In genomic region chr7:137262330-137262729, GRCm38 (mm10) we compare ENCODE assay signal across 22 mouse cellular contexts. TPM values are rescaled to one million over a fixed set of nuclear protein-coding genes. Genes with fewer than 3 reads are reported as not detected.
DNase-seq lines count a peak whose midpoint lies in the region; ATAC-seq lines count a peak whose summit lies in the region.
"Had no signal": no experiment of that assay in that cellular context is flagged by ENCODE, and none has a peak within 500 bp of the region (broad histone marks: within the 10 kb centered on the region; RNA-seq: fewer than 3 reads in every experiment).

No protein-coding gene starts in this region.

- no peaks in the 10 kb centered on the region for H3K36me3 ChIP-seq in hindbrain, embryonic 13.5 days
- no peaks in the 10 kb centered on the region for H3K36me3 ChIP-seq in hindbrain, embryonic 16.5 days (ENCODE audit: control insufficient read depth, insufficient read depth, low read length)
- no peaks in the 10 kb centered on the region for H3K36me3 ChIP-seq in kidney, embryonic 14.5 days (ENCODE audit: control insufficient read depth, insufficient read depth, low read length)
- H3K36me3 ChIP-seq in neural tube, embryonic 15.5 days, result no peaks in the 10 kb centered on the region
- H3K36me3 ChIP-seq: embryonic facial prominence, embryonic 13.5 days; embryonic facial prominence, embryonic 15.5 days; forebrain, embryonic 10.5 days; forebrain, embryonic 12.5 days had no signal

- no peaks in the 10 kb centered on the region for H3K9me3 ChIP-seq in hindbrain, embryonic 13.5 days
- H3K9me3 ChIP-seq in hindbrain, embryonic 16.5 days (ENCODE audit: control insufficient read depth, low read length), result no peaks in the 10 kb centered on the region
- no peaks in the 10 kb centered on the region for H3K9me3 ChIP-seq in kidney, embryonic 14.5 days (ENCODE audit: control insufficient read depth, low read length)
- H3K9me3 ChIP-seq in neural tube, embryonic 15.5 days (replicated peaks), result no peaks in the 10 kb centered on the region
- H3K9me3 ChIP-seq: embryonic facial prominence, embryonic 13.5 days; embryonic facial prominence, embryonic 15.5 days; forebrain, embryonic 10.5 days; forebrain, embryonic 12.5 days had no signal

- 69% methylated on average over 8 of the region's 8 CpGs for WGBS in hindbrain, embryonic 13.5 days
- 68% methylated on average over 8 of the region's 8 CpGs for WGBS in hindbrain, embryonic 16.5 days
- WGBS in kidney, embryonic 14.5 days, result 85% methylated on average over 8 of the region's 8 CpGs
- WGBS in neural tube, embryonic 15.5 days, result 64% methylated on average over 8 of the region's 8 CpGs

- ATAC-seq in hindbrain, embryonic 13.5 days (ENCODE audit: low FRiP score), result no peak
- no peak for ATAC-seq in hindbrain, embryonic 16.5 days
- ATAC-seq in kidney, embryonic 14.5 days (ENCODE audit: low FRiP score, low TSS enrichment), result peak; percentile 50; the same call in 1 of the 2 replicates
- no peak for ATAC-seq in neural tube, embryonic 15.5 days (ENCODE audit: low FRiP score)
- ATAC-seq: forebrain, embryonic 14.5 days had no signal

- H3K4me2 ChIP-seq in hindbrain, embryonic 13.5 days, result no peak overlapping the region
- H3K4me2 ChIP-seq in hindbrain, embryonic 16.5 days (ENCODE audit: low read length), result no peak overlapping the region
- H3K4me2 ChIP-seq in kidney, embryonic 14.5 days (replicated peaks; ENCODE audit: low read depth, low read length), result no peak overlapping the region
- no peak overlapping the region for H3K4me2 ChIP-seq in neural tube, embryonic 15.5 days
- H3K4me2 ChIP-seq: embryonic facial prominence, embryonic 13.5 days; embryonic facial prominence, embryonic 15.5 days; forebrain, embryonic 12.5 days had no signal

- no peak overlapping the region for H3K4me3 ChIP-seq in hindbrain, embryonic 13.5 days
- H3K4me3 ChIP-seq in hindbrain, embryonic 16.5 days (ENCODE audit: low read length), result no peak overlapping the region
- H3K4me3 ChIP-seq in kidney, embryonic 14.5 days (ENCODE audit: low read length), result no peak overlapping the region
- no peak overlapping the region for H3K4me3 ChIP-seq in neural tube, embryonic 15.5 days (replicated peaks)
- H3K4me3 ChIP-seq: embryonic facial prominence, embryonic 13.5 days; embryonic facial prominence, embryonic 15.5 days; erythroblast, embryonic 14.5 days; forebrain, embryonic 10.5 days; forebrain, embryonic 12.5 days had no signal

- peak overlapping the region; percentile 52; the same call in 1 of the 2 replicates for H3K27ac ChIP-seq in hindbrain, embryonic 13.5 days
- no peak overlapping the region for H3K27ac ChIP-seq in hindbrain, embryonic 16.5 days (ENCODE audit: low read depth, low read length)
- no peak overlapping the region for H3K27ac ChIP-seq in kidney, embryonic 14.5 days (ENCODE audit: low read depth, low read length)
- peak overlapping the region; percentile 67; the same call in 1 of the 2 replicates for H3K27ac ChIP-seq in neural tube, embryonic 15.5 days (replicated peaks)
- H3K27ac ChIP-seq: embryonic facial prominence, embryonic 13.5 days; embryonic facial prominence, embryonic 15.5 days; forebrain, embryonic 10.5 days; forebrain, embryonic 12.5 days had no signal

- H3K4me1 ChIP-seq in hindbrain, embryonic 13.5 days (replicated peaks), result peaks cover 92% of the 10 kb centered on the region
- H3K4me1 ChIP-seq in hindbrain, embryonic 16.5 days (ENCODE audit: control insufficient read depth, insufficient read depth, low read depth, low read length), result peaks cover 22% of the 10 kb centered on the region
- H3K4me1 ChIP-seq in kidney, embryonic 14.5 days (ENCODE audit: control insufficient read depth, insufficient read depth, low read length), result no peaks in the 10 kb centered on the region
- H3K4me1 ChIP-seq in neural tube, embryonic 15.5 days, result peaks cover 76% of the 10 kb centered on the region

- DNase-seq in kidney, adult 9 months, result no peak
- DNase-seq in neural tube, embryonic 10.5 days (ENCODE audit: extremely low spot score, low spot score), result no peak
- DNase-seq: adrenal gland, adult 2 months; adrenal gland, postnatal 10 days; adrenal gland, postnatal 25 days; cerebellum, adult 11 months; cerebellum, adult 18-20 months; cerebellum, adult 8-10 months; cerebellum, adult 9-11 months; cerebellum, postnatal 14 days; cerebellum, postnatal 36 days; embryo, embryonic 11 days had no signal

- no peaks in the 10 kb centered on the region for H3K27me3 ChIP-seq in hindbrain, embryonic 13.5 days
- no peaks in the 10 kb centered on the region; the same call in 1 of the 2 replicates for H3K27me3 ChIP-seq in hindbrain, embryonic 16.5 days (replicated peaks; ENCODE audit: control insufficient read depth, insufficient read depth, low read length)
- H3K27me3 ChIP-seq in kidney, embryonic 14.5 days (ENCODE audit: control insufficient read depth, insufficient read depth, low read length), result 0 out of 2 replicates have a peak, but pooled peaks cover 3% of the 10 kb centered on the region
- H3K27me3 ChIP-seq in neural tube, embryonic 15.5 days (replicated peaks), result no peaks in the 10 kb centered on the region
- H3K27me3 ChIP-seq: embryonic facial prominence, embryonic 15.5 days had no signal

- no peak overlapping the region for H3K9ac ChIP-seq in hindbrain, embryonic 13.5 days
- H3K9ac ChIP-seq in hindbrain, embryonic 16.5 days (ENCODE audit: low read depth, low read length), result no peak overlapping the region
- H3K9ac ChIP-seq in kidney, embryonic 14.5 days (ENCODE audit: low read depth, low read length), result no peak overlapping the region
- H3K9ac ChIP-seq in neural tube, embryonic 15.5 days (replicated peaks), result no peak overlapping the region
- H3K9ac ChIP-seq: embryonic facial prominence, embryonic 13.5 days; embryonic facial prominence, embryonic 15.5 days; forebrain, embryonic 12.5 days had no signal

RNA-seq across cellular contexts. Expression of gene Ebf3, which starts 51.9 kb away (rescaled TPM):
- polyA plus RNA-seq in hindbrain, embryonic 13.5 days (2015; fragmentation: Nextera tagmentation; extraction: Ambion mirVana), result 22.2 and 27.7 TPM in 2 replicates
- polyA plus RNA-seq in hindbrain, embryonic 16.5 days (2015; fragmentation: Nextera tagmentation; extraction: Ambion mirVana), result 10.3 and 10.7 TPM in 2 replicates
- polyA plus RNA-seq in kidney, embryonic 14.5 days (2014; fragmentation: Nextera tagmentation; extraction: Ambion mirVana), result 1.8 and 2.3 TPM in 2 replicates
- polyA plus RNA-seq in neural tube, embryonic 15.5 days (2015; fragmentation: Nextera tagmentation; extraction: Ambion mirVana), result 16.6 and 22.4 TPM in 2 replicates
- polyA plus RNA-seq: erythroblast, embryonic 14.5 days had no signal

Comparison
In these comparisons a context has a peak if more than half of its experiments do, and no peak if none do; other contexts are left out.
1. H3K27ac ChIP-seq: peak in hindbrain, embryonic 13.5 days (single experiment) and neural tube, embryonic 15.5 days (single experiment); none in hindbrain, embryonic 16.5 days (single experiment) and kidney, embryonic 14.5 days (single experiment).